Mouse (Mus musculus) myocyte (in vitro differentiated cells): ENCODE measurements around the gene Ubash3b. TPM values are rescaled to one million over a fixed set of nuclear protein-coding genes. Genes with fewer than 3 reads are reported as not detected.

Experiments
- H3K27me3 ChIP-seq: one replicate; pipeline ENCODE4 v1.6.1; 2011; ENCODE audit not compliant: control insufficient read depth, insufficient read depth, insufficient read length
- H3K36me3 ChIP-seq: one replicate; pipeline ENCODE4 v1.6.1; 2011; ENCODE audit not compliant: control insufficient read depth, insufficient read depth
- H3K4me2 ChIP-seq: one replicate; pipeline ENCODE4 v1.6.1; 2011; ENCODE audit warnings: low read depth, control low read depth
- H3K4me3 ChIP-seq: one replicate; pipeline ENCODE4 v1.5.1; 2011; ENCODE audit warnings: mild to moderate bottlenecking, control low read depth, moderate library complexity
- H3K79me2 ChIP-seq: one replicate; pipeline ENCODE4 v1.6.1; 2011; ENCODE audit not compliant: control insufficient read depth, insufficient read depth
- H3ac ChIP-seq: one replicate; pipeline ENCODE4 v1.6.1; 2011; ENCODE audit not compliant: control insufficient read depth, insufficient read length
- CEBPB ChIP-seq: IDR thresholded peaks from 2 replicates; pipeline ENCODE4 v1.6.1; 2011; ENCODE audit warnings: mild to moderate bottlenecking, moderate library complexity; ENCODE audit not compliant: poor library complexity, insufficient read depth, severe bottlenecking
- E2F4 ChIP-seq: IDR thresholded peaks from one replicate; pipeline ENCODE4 v1.6.1; 2011; ENCODE audit warnings: mild to moderate bottlenecking, control low read depth, moderate library complexity; ENCODE audit not compliant: insufficient read depth
- MAX ChIP-seq: IDR thresholded peaks from one replicate; pipeline ENCODE4 v1.6.1; 2011; ENCODE audit warnings: low read depth, mild to moderate bottlenecking, control low read depth
- MYOD1 ChIP-seq, 3 experiments: IDR thresholded peaks; one replicate each; pipeline ENCODE4 v1.6.1; 2011; ENCODE audit warnings: control low read depth in 2 of 3, low read depth in 2 of 3, mild to moderate bottlenecking in 2 of 3, moderate library complexity in 1 of 3; ENCODE audit not compliant: insufficient read length in 2 of 3, control insufficient read depth in 1 of 3
- MYOG ChIP-seq, 3 experiments: IDR thresholded peaks; one replicate each; pipeline ENCODE4 v1.6.1; 2011; ENCODE audit warnings: control low read depth in 2 of 3, low read depth in 2 of 3, mild to moderate bottlenecking in 2 of 3; ENCODE audit not compliant: insufficient read length in 2 of 3, control insufficient read depth in 1 of 3, insufficient read depth in 1 of 3
- POLR2A ChIP-seq: IDR thresholded peaks from one replicate; pipeline ENCODE4 v1.6.1; 2011; ENCODE audit warnings: low read depth, mild to moderate bottlenecking, control low read depth, moderate library complexity; ENCODE audit not compliant: insufficient read length
- POLR2AphosphoS2 ChIP-seq: IDR thresholded peaks from one replicate; pipeline ENCODE4 v1.6.1; 2011; ENCODE audit warnings: low read depth, control low read depth; ENCODE audit not compliant: insufficient read length
- REST ChIP-seq: IDR thresholded peaks from one replicate; pipeline ENCODE4 v1.6.1; 2011; ENCODE audit warnings: mild to moderate bottlenecking, control low read depth, moderate library complexity; ENCODE audit not compliant: insufficient read depth, insufficient read length
- SRF ChIP-seq: IDR thresholded peaks from one replicate; pipeline ENCODE4 v1.6.1; 2011; ENCODE audit warnings: low read depth; ENCODE audit not compliant: control insufficient read depth, insufficient read length
- TCF12 ChIP-seq: IDR thresholded peaks from one replicate; pipeline ENCODE4 v1.6.1; 2011; ENCODE audit warnings: mild to moderate bottlenecking, control low read depth; ENCODE audit not compliant: poor library complexity, insufficient read depth, severe bottlenecking
- TCF3 ChIP-seq: IDR thresholded peaks from one replicate; pipeline ENCODE4 v1.6.1; 2011; ENCODE audit warnings: low read depth, control low read depth; ENCODE audit not compliant: insufficient read length
- USF1 ChIP-seq: IDR thresholded peaks from one replicate; pipeline ENCODE4 v1.6.1; 2011; ENCODE audit warnings: low read depth, mild to moderate bottlenecking, control low read depth, moderate library complexity
- polyA plus RNA-seq: library from polyadenylated mRNA; unstranded; fragments of >200 nt; fragmentation: generic; extraction: Trizol; gene quantifications from one replicate; pipeline ENCODE4 v1.2.1, GENCODE M21; 2012; ENCODE audit warnings: missing spikeins

The Ubash3b gene
- polyA plus RNA-seq, 1 experiment: 5.9 TPM

DNA sequence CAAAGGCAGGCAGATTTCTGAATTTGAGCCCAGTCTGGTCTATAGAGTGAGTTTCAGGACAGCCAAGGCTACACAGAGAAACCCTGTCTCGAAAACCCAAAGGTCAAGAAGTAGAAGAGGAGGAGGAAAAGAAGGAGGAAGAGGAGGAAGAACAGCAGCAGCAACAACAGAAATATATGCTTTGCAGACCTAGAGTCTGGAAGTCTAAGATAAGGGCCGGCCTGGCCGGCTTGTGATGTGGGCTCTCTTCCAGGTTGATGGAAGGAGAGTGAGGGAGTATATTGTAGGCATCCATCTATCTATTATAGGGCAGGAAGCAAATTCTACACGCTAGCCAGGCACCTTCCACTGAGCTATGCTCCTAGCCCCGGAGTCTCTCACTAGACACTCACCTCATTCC lies 92.0 kb downstream of the Ubash3b start:
- no peak overlapping the region for H3ac ChIP-seq
- H3K79me2 ChIP-seq: no peaks in the 10 kb centered on the region
- H3K4me2 ChIP-seq: no peak overlapping the region
- H3K36me3 ChIP-seq: no peaks in the 10 kb centered on the region
- H3K27me3 ChIP-seq: no peaks in the 10 kb centered on the region
- no peak overlapping the region for H3K4me3 ChIP-seq
- TF ChIP-seq REST (no peak), TCF3 (no peak), MYOG (IDR thresholded peaks at IDR 0.05; ENCODE audit: control insufficient read depth in 1 of 3, insufficient read depth in 1 of 3, insufficient read length in 2 of 3, low read depth in 2 of 3) (no peak), MAX (no peak), CEBPB (no peak), MYOD1 (IDR thresholded peaks at IDR 0.05; ENCODE audit: control insufficient read depth in 1 of 3, insufficient read length in 2 of 3, low read depth in 2 of 3) (no peak), POLR2A (no peak), E2F4 (no peak), TCF12 (no peak), SRF (no peak), POLR2AphosphoS2 (no peak), USF1 (no peak)

DNA sequence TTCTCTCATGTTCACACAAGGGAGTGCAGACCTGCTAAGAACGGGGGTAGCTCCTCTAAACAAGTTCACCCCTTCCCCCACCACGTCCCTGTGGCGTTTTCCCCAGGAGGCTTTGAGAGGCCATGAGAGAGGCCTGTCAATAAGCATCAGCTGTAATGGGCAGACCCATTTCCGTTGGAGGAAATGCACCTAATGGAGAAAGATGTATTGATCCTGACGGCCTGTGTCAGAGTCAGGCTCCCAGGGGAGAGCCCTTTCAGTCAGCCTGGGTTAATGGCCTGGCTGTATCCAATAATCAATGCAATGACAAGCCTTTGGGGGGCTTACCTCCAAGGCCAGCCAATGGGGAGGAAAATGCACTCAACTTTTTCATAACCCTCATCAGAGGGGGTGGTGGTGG lies 100.1 kb downstream of the Ubash3b start:
- Histone ChIP-seq H3K27me3 (no peaks in the 10 kb centered on the region), H3K79me2 (no peaks in the 10 kb centered on the region)

DNA sequence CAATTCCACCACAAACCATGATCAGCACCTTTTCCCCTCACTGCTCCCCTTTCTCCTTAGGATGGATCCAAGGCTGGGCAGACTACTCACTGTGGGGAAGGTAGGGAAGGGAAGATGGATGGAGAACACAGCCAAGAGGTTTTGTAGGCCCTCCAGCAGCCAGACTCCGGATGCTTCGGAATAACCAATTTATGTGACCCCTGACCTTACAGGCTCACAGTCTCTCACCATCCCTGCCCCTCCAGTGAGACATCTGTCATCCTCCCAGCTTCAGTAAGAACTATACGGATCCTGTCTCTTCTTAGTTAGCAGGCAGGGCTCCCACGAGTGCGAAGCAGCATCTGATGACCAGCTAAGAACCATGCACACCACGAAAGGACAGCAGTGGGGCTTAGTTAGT lies 100.9 kb downstream of the Ubash3b start:
- no peaks in the 10 kb centered on the region for H3K27me3 ChIP-seq
- H3K36me3 ChIP-seq: no peaks in the 10 kb centered on the region
- TF ChIP-seq E2F4 (no peak), MAX (no peak), TCF12 (no peak), MYOG (IDR thresholded peaks at IDR 0.05; ENCODE audit: control insufficient read depth in 1 of 3, insufficient read depth in 1 of 3, insufficient read length in 2 of 3, low read depth in 2 of 3) (no peak), CEBPB (no peak), POLR2A (no peak), MYOD1 (IDR thresholded peaks at IDR 0.05; ENCODE audit: control insufficient read depth in 1 of 3, insufficient read length in 2 of 3, low read depth in 2 of 3) (no peak), REST (no peak), TCF3 (no peak), USF1 (no peak), SRF (no peak), POLR2AphosphoS2 (no peak)
- H3K79me2 ChIP-seq: no peaks in the 10 kb centered on the region
- no peak overlapping the region for H3ac ChIP-seq
- H3K4me3 ChIP-seq: no peak overlapping the region
- H3K4me2 ChIP-seq: no peak overlapping the region

More for the DNA sequence above, 100.1 kb downstream of the Ubash3b start:
- Histone ChIP-seq H3K4me3 (no peak overlapping the region), H3K4me2 (no peak overlapping the region), H3ac (no peak overlapping the region), H3K36me3 (no peaks in the 10 kb centered on the region)
- no peak for TF ChIP-seq SRF
- TF ChIP-seq POLR2AphosphoS2: no peak
- no peak for TF ChIP-seq REST
- no peak for TF ChIP-seq MYOG (IDR thresholded peaks at IDR 0.05; ENCODE audit: control insufficient read depth in 1 of 3, insufficient read depth in 1 of 3, insufficient read length in 2 of 3, low read depth in 2 of 3)
- TF ChIP-seq USF1: no peak
- no peak for TF ChIP-seq TCF3
- no peak for TF ChIP-seq POLR2A
- TF ChIP-seq E2F4: no peak
- no peak for TF ChIP-seq TCF12
- TF ChIP-seq MAX: no peak
- no peak for TF ChIP-seq CEBPB
- no peak for TF ChIP-seq MYOD1 (IDR thresholded peaks at IDR 0.05; ENCODE audit: control insufficient read depth in 1 of 3, insufficient read length in 2 of 3, low read depth in 2 of 3)

DNA sequence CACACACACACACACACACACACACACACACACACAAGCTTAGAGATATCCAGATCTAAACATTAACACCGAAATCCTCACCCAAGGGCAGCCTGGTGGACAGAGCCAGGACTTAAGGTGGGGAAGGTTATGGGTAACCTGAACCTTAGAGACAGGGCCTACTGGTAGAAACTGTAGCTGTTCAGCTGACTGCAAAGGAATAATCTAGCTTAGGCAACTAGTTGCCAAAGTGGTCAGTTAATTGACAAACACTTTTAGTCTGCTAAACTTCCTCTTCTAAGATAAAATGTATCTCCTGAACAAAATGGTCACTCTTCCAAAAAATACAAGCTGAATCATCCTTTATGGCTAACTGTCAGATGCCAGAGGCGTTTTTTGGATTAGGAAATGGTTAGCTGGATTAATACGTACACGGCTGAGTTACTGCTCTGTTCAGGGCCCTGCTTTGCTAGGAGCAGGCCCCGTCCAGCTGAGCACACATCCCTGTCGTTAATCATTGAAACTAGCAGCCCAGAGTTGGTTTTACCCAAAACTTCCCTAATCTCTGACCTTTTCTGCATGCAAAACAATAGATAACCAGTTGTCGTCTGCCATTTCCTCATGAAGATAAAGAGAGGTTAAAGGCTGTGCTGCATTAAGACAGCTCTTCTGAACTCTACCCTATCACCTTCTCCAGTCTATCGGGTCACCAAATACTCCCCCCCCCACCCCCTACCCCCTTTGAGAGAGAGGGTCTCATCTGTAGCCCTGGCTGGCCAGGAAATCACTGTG lies 102.5 kb downstream of the Ubash3b start:
- Histone ChIP-seq H3K27me3 (no peaks in the 10 kb centered on the region), H3K36me3 (no peaks in the 10 kb centered on the region), H3K4me2 (no peak overlapping the region), H3K4me3 (no peak overlapping the region), H3ac (no peak overlapping the region), H3K79me2 (no peaks in the 10 kb centered on the region)
- TF ChIP-seq USF1 (no peak), E2F4 (no peak), POLR2A (no peak), MAX (no peak), REST (no peak), MYOG (IDR thresholded peaks at IDR 0.05; ENCODE audit: control insufficient read depth in 1 of 3, insufficient read depth in 1 of 3, insufficient read length in 2 of 3, low read depth in 2 of 3) (no peak), MYOD1 (IDR thresholded peaks at IDR 0.05; ENCODE audit: control insufficient read depth in 1 of 3, insufficient read length in 2 of 3, low read depth in 2 of 3) (no peak), CEBPB (no peak), POLR2AphosphoS2 (no peak), TCF12 (no peak), SRF (no peak), TCF3 (no peak)
